Mouse (Mus musculus): ENCODE data around the gene Adgrg6.

Gene Adgrg6

GRCm38 (mm10) chr10:14544941-14545717, at the start of gene Adgrg6:
TSS of gene Adgrg6 (minus strand) at chr10:14545659.
- peak; percentile 44 to 52 for DNase-seq

GRCm38 (mm10) chr10:14592215-14592614, 46.8 kb upstream of the Adgrg6 start:
- DNase-seq: no peak

GRCm38 (mm10) chr10:14590816-14591215, 45.4 kb upstream of the Adgrg6 start:
- DNase-seq: no peak

- no peak for DNase-seq
Observed at GRCm38 (mm10) chr10:14589667-14590066, 44.2 kb upstream of the Adgrg6 start.

GRCm38 (mm10) chr10:14583496-14583895, 38.0 kb upstream of the Adgrg6 start:
- DNase-seq: no peak

GRCm38 (mm10) chr10:14574255-14574654, 28.8 kb upstream of the Adgrg6 start:
- DNase-seq: no peak

- DNase-seq: no peak
Observed at GRCm38 (mm10) chr10:14571143-14571542, 25.7 kb upstream of the Adgrg6 start.

GRCm38 (mm10) chr10:14570616-14571015, 25.2 kb upstream of the Adgrg6 start:
- no peak for DNase-seq

- peak; percentile 9 to 13 for DNase-seq
Observed at GRCm38 (mm10) chr10:14546111-14546551, 672 bp upstream of the Adgrg6 start.

- no peak for DNase-seq
Observed at GRCm38 (mm10) chr10:14544608-14544940, 885 bp downstream of the Adgrg6 start.

- DNase-seq: no peak
Observed at GRCm38 (mm10) chr10:14543511-14544067, 1.9 kb downstream of the Adgrg6 start.

GRCm38 (mm10) chr10:14537102-14537501, 8.4 kb downstream of the Adgrg6 start:
- DNase-seq: no peak

GRCm38 (mm10) chr10:14531090-14531489, 14.4 kb downstream of the Adgrg6 start:
- no peak for DNase-seq

GRCm38 (mm10) chr10:14530670-14531069, 14.8 kb downstream of the Adgrg6 start:
- no peak for DNase-seq

GRCm38 (mm10) chr10:14527765-14528164, 17.7 kb downstream of the Adgrg6 start:
- DNase-seq: no peak

- no peak for DNase-seq
Observed at GRCm38 (mm10) chr10:14522729-14523128, 22.7 kb downstream of the Adgrg6 start.

- DNase-seq: no peak
Observed at GRCm38 (mm10) chr10:14520912-14521675, 24.4 kb downstream of the Adgrg6 start.

GRCm38 (mm10) chr10:14517909-14518308, 27.6 kb downstream of the Adgrg6 start:
- DNase-seq: no peak

GRCm38 (mm10) chr10:14511904-14512663, 33.4 kb downstream of the Adgrg6 start:
- no peak for DNase-seq

GRCm38 (mm10) chr10:14511157-14511556, 34.3 kb downstream of the Adgrg6 start:
- DNase-seq: no peak

- DNase-seq: no peak
Observed at GRCm38 (mm10) chr10:14495658-14496057, 49.8 kb downstream of the Adgrg6 start.

- no peak for DNase-seq
Observed at GRCm38 (mm10) chr10:14495204-14495603, 50.3 kb downstream of the Adgrg6 start.

GRCm38 (mm10) chr10:14491838-14492237, 53.6 kb downstream of the Adgrg6 start:
- no peak for DNase-seq
